Mouse (Mus musculus) hindbrain, embryonic 15.5 days (tissue): ENCODE measurements at regions not wholly inside any gene's neighbourhood (a gene's known extent, or its start where the extent isn't known, plus 50 kb on each side); places are given as distances from the start of the nearest gene placed in this dataset. TPM values are rescaled to one million over a fixed set of nuclear protein-coding genes. Genes with fewer than 3 reads are reported as not detected.
A peak's percentile ranks its signal among the peaks of the same experiment; 100 is the strongest.

Experiments used
- ATAC-seq: fragments of 200-750 bp; cut with Nextera tagmentation; 2 replicates; pipeline ENCODE4 v1.8.0; 2017; ENCODE audit warnings: low read depth, moderate number of reproducible peaks, moderate TSS enrichment; ENCODE audit not compliant: low FRiP score
- H3K27ac ChIP-seq: fragments of 300-500 bp; sonication (generic); replicated peaks from 2 replicates; pipeline ENCODE4 v1.5.1; 2015; ENCODE audit warnings: mild to moderate bottlenecking, inconsistent platforms
- H3K27me3 ChIP-seq: fragments of 300-500 bp; sonication (generic); 2 replicates; pipeline ENCODE4 v1.6.1; 2015; ENCODE audit warnings: control low read depth, inconsistent platforms
- H3K36me3 ChIP-seq: fragments of 300-500 bp; sonication (generic); 2 replicates; pipeline ENCODE4 v1.6.1; 2015; ENCODE audit warnings: control low read depth, inconsistent platforms
- H3K4me1 ChIP-seq: fragments of 300-500 bp; sonication (generic); replicated peaks from 2 replicates; pipeline ENCODE4 v1.6.1; 2015; ENCODE audit warnings: control low read depth, inconsistent platforms
- H3K4me2 ChIP-seq: fragments of 300-500 bp; sonication (generic); 2 replicates; pipeline ENCODE4 v1.6.1; 2015; ENCODE audit warnings: moderate library complexity, mild to moderate bottlenecking, inconsistent platforms
- H3K4me3 ChIP-seq: fragments of 300-500 bp; sonication (generic); 2 replicates; pipeline ENCODE4 v1.5.1; 2015; ENCODE audit warnings: mild to moderate bottlenecking, inconsistent platforms
- H3K9ac ChIP-seq: fragments of 300-500 bp; sonication (generic); 2 replicates; pipeline ENCODE4 v1.6.1; 2015; ENCODE audit warnings: inconsistent platforms
- H3K9me3 ChIP-seq: fragments of 300-500 bp; sonication (generic); 2 replicates; pipeline ENCODE4 v1.6.1; 2016; ENCODE audit warnings: control low read depth, inconsistent platforms
- WGBS: fragments of 180-500 bp; shearing (Covaris S2); methylation state at CpG from one replicate; pipeline ENCODE4 v1.1.7; 2015; 5-methylcytosine and 5-hydroxymethylcytosine counted together
- microRNA counts: library from miRNA; unstranded; fragments of <30 nt; microRNA quantifications from one replicate; lab custom pipeline; 2016
- microRNA-seq: library from miRNA; unstranded; fragments of <30 nt; microRNA quantifications from one replicate; pipeline ENCODE4, GENCODE M21; 2016

GRCm38 (mm10) chr2:94236479-94236878, 78.7 kb upstream of the Hsd17b12 start:
- no peak overlapping the region for H3K4me3 ChIP-seq
- no peaks in the 10 kb centered on the region for H3K36me3 ChIP-seq
- H3K27me3 ChIP-seq: peaks cover 34% of the 10 kb centered on the region
- no peaks in the 10 kb centered on the region for H3K9me3 ChIP-seq
- H3K4me2 ChIP-seq: no peak overlapping the region
- 53% methylated on average over 3 of the region's 3 CpGs for WGBS
- no peak overlapping the region for H3K9ac ChIP-seq
- no peak for ATAC-seq
- no peak overlapping the region for H3K27ac ChIP-seq
- H3K4me1 ChIP-seq: peaks cover 23% of the 10 kb centered on the region

- Histone ChIP-seq H3K9me3 (no peaks in the 10 kb centered on the region), H3K4me1 (no peaks in the 10 kb centered on the region), H3K27me3 (peaks cover 14% of the 10 kb centered on the region), H3K27ac (no peak overlapping the region), H3K4me3 (no peak overlapping the region), H3K36me3 (no peaks in the 10 kb centered on the region), H3K4me2 (no peak overlapping the region), H3K9ac (no peak overlapping the region)
- no peak for ATAC-seq
- WGBS: 91% methylated on average over 7 of the region's 7 CpGs
These were observed 75.8 kb upstream of the Hsd17b12 start for GRCm38 (mm10) chr2:94233597-94233996.

- Histone ChIP-seq H3K9ac (no peak overlapping the region), H3K4me1 (no peaks in the 10 kb centered on the region), H3K4me3 (no peak overlapping the region), H3K4me2 (no peak overlapping the region), H3K27ac (no peak overlapping the region), H3K9me3 (no peaks in the 10 kb centered on the region), H3K27me3 (no peaks in the 10 kb centered on the region), H3K36me3 (no peaks in the 10 kb centered on the region)
- no peak for ATAC-seq
- WGBS: 85% methylated on average over 5 of the region's 5 CpGs
These were observed 61.7 kb upstream of the Hsd17b12 start for GRCm38 (mm10) chr2:94219421-94219820.

- H3K36me3 ChIP-seq: no peaks in the 10 kb centered on the region
- H3K4me3 ChIP-seq: no peak overlapping the region
- H3K9me3 ChIP-seq: no peaks in the 10 kb centered on the region
- no peak for ATAC-seq
- H3K9ac ChIP-seq: no peak overlapping the region
- no peak overlapping the region for H3K27ac ChIP-seq
- H3K4me2 ChIP-seq: no peak overlapping the region
- 89% methylated on average over 3 of the region's 3 CpGs for WGBS
- no peaks in the 10 kb centered on the region for H3K4me1 ChIP-seq
- no peaks in the 10 kb centered on the region for H3K27me3 ChIP-seq
These were observed 59.7 kb upstream of the Hsd17b12 start for GRCm38 (mm10) chr2:94217481-94217880.

GRCm38 (mm10) chr2:94215455-94215854, 57.7 kb upstream of the Hsd17b12 start:
- Histone ChIP-seq H3K36me3 (no peaks in the 10 kb centered on the region), H3K9ac (no peak overlapping the region), H3K4me2 (no peak overlapping the region), H3K4me1 (no peaks in the 10 kb centered on the region), H3K27me3 (no peaks in the 10 kb centered on the region), H3K9me3 (no peaks in the 10 kb centered on the region), H3K27ac (no peak overlapping the region), H3K4me3 (no peak overlapping the region)
- WGBS: 90% methylated on average over 3 of the region's 3 CpGs
- ATAC-seq: no peak

MicroRNAs encoded in the stretch of these regions (microRNA counts, 519-probe panel; counts per million panel counts)
- 3,744 counts per million, percentile 78 among the panel's probes with 10 or more counts for microRNA mmu-miR-129-3p (lab: Ali Mortazavi, UCI)
- 2,985 counts per million, percentile 58 among the panel's probes with 10 or more counts for microRNA mmu-miR-129-5p (lab: Ali Mortazavi, UCI)

Small RNA genes lying in the stretch of these regions (microRNA-seq; reads per million reads assigned to microRNA genes)
- gene Mir129-2 (0.65 reads per million), gene Mir129b (not detected)
